Mouse (Mus musculus) heart, embryonic 12.5 days (tissue): Measurements from ENCODE around the gene Pard3b. TPM values are rescaled to one million over a fixed set of nuclear protein-coding genes. Genes with fewer than 3 reads are reported as not detected.

Experiments
- ATAC-seq: fragments of 200-750 bp; cut with Nextera tagmentation; 2 replicates; pipeline ENCODE4 v1.8.0; 2017; ENCODE audit warnings: moderate TSS enrichment, moderate library complexity; ENCODE audit not compliant: insufficient number of reproducible peaks, low FRiP score
- H3K27ac ChIP-seq: fragments of 300-500 bp; sonication (generic); 2 replicates; pipeline ENCODE4 v1.5.1; 2016; ENCODE audit warnings: mild to moderate bottlenecking, moderate library complexity; ENCODE audit not compliant: poor library complexity, severe bottlenecking
- H3K27me3 ChIP-seq: fragments of 300-500 bp; sonication (generic); replicated peaks from 2 replicates; pipeline ENCODE4 v1.6.1; 2016; ENCODE audit warnings: mild to moderate bottlenecking, moderate library complexity
- H3K36me3 ChIP-seq: fragments of 300-500 bp; sonication (generic); 2 replicates; pipeline ENCODE4 v1.6.1; 2016; ENCODE audit warnings: mild to moderate bottlenecking, moderate library complexity
- H3K4me1 ChIP-seq: fragments of 300-500 bp; sonication (generic); replicated peaks from 2 replicates; pipeline ENCODE4 v1.6.1; 2016; ENCODE audit warnings: mild to moderate bottlenecking
- H3K4me2 ChIP-seq: fragments of 300-500 bp; sonication (generic); 2 replicates; pipeline ENCODE4 v1.6.1; 2016; ENCODE audit warnings: mild to moderate bottlenecking, moderate library complexity
- H3K4me3 ChIP-seq: fragments of 300-500 bp; sonication (generic); 2 replicates; pipeline ENCODE4 v1.5.1; 2016; ENCODE audit warnings: mild to moderate bottlenecking
- H3K9ac ChIP-seq: fragments of 300-500 bp; sonication (generic); 2 replicates; pipeline ENCODE4 v1.6.1; 2016; ENCODE audit warnings: mild to moderate bottlenecking, moderate library complexity
- H3K9me3 ChIP-seq: fragments of 300-500 bp; sonication (generic); replicated peaks from 2 replicates; pipeline ENCODE4 v1.6.1; 2016; ENCODE audit warnings: mild to moderate bottlenecking, moderate library complexity
- WGBS: fragments of 180-500 bp; shearing (Covaris S2); methylation state at CpG from one replicate; pipeline ENCODE4 v1.1.7; 2016; 5-methylcytosine and 5-hydroxymethylcytosine counted together
- polyA plus RNA-seq: library from polyadenylated mRNA; unstranded; fragments of >200 nt; fragmentation: Nextera tagmentation; extraction: Ambion mirVana; gene quantifications from 2 replicates; pipeline ENCODE4 v1.2.1, GENCODE M21; 2016

Pard3b gene
- polyA plus RNA-seq, 1 experiment from 2014 or later = 16.0 TPM

DNA sequence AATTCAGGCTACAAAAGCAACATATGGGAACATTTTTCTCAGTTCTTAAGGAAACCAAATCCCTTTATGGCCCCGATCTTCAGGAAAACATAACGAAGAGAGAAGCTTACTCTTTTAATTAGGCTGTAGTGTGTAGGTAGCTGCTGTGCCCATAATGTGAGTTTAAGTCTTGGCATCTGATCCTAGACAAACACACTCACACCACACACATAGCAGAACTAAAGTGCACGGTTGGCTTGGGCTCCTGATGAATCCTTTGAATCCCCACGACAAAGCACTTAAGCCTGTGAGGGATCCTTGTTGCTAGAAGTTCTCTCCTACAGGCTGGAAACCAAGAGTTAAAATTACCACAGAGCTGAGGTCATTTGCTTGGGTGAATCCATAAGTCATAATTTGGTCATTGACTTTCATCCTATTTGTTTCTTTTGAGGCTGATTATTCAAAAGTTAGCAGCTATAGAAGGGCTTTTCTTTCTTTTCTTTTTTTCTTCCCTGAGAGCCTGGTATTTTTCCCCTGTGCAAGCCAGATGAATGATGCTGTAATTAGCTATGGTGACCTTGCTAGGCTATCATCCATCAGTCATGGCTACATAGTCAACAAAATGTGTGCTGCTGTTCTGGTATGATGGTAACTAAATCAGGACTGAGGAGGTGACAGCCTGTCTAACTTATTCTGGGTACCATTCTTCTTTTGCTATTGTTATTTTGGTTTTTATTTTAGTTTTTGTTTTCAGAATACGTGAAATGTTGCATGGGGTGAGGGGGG is 378.1 kb downstream of the Pard3b start:
- Histone ChIP-seq H3K36me3 (no peaks in the 10 kb centered on the region), H3K27ac (no peak overlapping the region), H3K4me2 (no peak overlapping the region), H3K9ac (no peak overlapping the region), H3K4me3 (no peak overlapping the region), H3K27me3 (no peaks in the 10 kb centered on the region), H3K9me3 (no peaks in the 10 kb centered on the region), H3K4me1 (no peaks in the 10 kb centered on the region)
- no peak for ATAC-seq
- 70% methylated on average over 5 of the region's 5 CpGs for WGBS

GRCm38 (mm10) chr1:62018276-62018675 is 379.7 kb downstream of the Pard3b start:
- no peaks in the 10 kb centered on the region for H3K4me1 ChIP-seq
- H3K4me3 ChIP-seq = no peak overlapping the region
- H3K27me3 ChIP-seq = no peaks in the 10 kb centered on the region
- no peak overlapping the region for H3K27ac ChIP-seq
- no peak overlapping the region for H3K4me2 ChIP-seq
- H3K9ac ChIP-seq = no peak overlapping the region
- H3K9me3 ChIP-seq = no peaks in the 10 kb centered on the region
- H3K36me3 ChIP-seq = no peaks in the 10 kb centered on the region
- WGBS = 73% methylated on average over 5 of the region's 5 CpGs
- no peak for ATAC-seq

GRCm38 (mm10) chr1:62019743-62020142 is 381.1 kb downstream of the Pard3b start:
- H3K4me3 ChIP-seq = no peak overlapping the region
- H3K9ac ChIP-seq = no peak overlapping the region
- no peaks in the 10 kb centered on the region for H3K9me3 ChIP-seq
- ATAC-seq = no peak
- no peak overlapping the region for H3K4me2 ChIP-seq
- H3K4me1 ChIP-seq = no peaks in the 10 kb centered on the region
- H3K36me3 ChIP-seq = no peaks in the 10 kb centered on the region
- no peak overlapping the region for H3K27ac ChIP-seq
- no peaks in the 10 kb centered on the region for H3K27me3 ChIP-seq

DNA sequence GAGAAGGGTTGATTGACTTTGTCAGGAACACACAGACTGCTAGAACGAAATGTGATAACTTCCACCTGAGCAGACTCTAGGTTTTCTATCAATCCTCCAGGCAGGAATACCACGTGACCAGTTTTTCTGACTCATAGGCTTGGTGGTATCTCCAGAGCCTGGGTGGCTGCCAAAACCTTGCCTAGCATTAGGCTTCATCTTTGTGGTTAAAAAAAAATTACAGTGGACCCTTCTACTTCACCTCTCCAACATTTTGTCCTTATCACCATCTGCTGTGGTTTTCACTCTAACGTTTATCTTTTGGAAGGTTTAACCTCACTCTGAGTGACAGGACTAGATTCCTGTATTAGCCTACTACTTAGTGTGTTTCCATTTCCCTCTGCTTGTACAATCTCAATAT is 403.1 kb downstream of the Pard3b start:
- ATAC-seq = no peak
- peak overlapping the region; percentile 43; the same call in 1 of the 2 replicates for H3K27ac ChIP-seq
- H3K4me3 ChIP-seq = no peak overlapping the region
- peaks cover 21% of the 10 kb centered on the region for H3K4me1 ChIP-seq
- WGBS = 12% methylated on average over 3 of the region's 3 CpGs
- no peak overlapping the region for H3K4me2 ChIP-seq
- H3K27me3 ChIP-seq = no peaks in the 10 kb centered on the region
- no peaks in the 10 kb centered on the region for H3K36me3 ChIP-seq
- H3K9ac ChIP-seq = no peak overlapping the region
- no peaks in the 10 kb centered on the region for H3K9me3 ChIP-seq

DNA sequence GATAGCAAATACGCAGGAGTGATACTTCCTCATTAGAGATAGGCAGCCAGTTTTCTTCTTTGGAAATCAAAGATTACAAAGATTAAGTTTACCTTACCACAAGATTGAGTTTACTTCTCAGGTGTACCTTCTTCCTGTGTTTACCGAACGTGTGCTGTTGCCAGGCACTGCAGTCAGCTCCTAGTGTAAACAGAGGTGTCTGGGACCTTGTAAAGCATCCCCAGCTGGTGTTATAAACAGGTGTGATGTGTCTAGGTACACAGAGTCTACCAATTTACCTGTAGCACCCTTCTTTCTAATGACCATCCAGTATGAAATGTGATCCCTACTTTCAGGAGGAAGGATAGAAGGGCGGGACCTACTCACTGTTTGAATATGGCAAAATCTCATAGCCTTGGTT is 410.0 kb downstream of the Pard3b start:
- WGBS = 51% methylated on average over 4 of the region's 4 CpGs
- Histone ChIP-seq H3K36me3 (no peaks in the 10 kb centered on the region), H3K9me3 (no peaks in the 10 kb centered on the region), H3K9ac (no peak overlapping the region), H3K4me1 (peaks cover 8% of the 10 kb centered on the region), H3K27me3 (no peaks in the 10 kb centered on the region), H3K27ac (no peak overlapping the region), H3K4me3 (no peak overlapping the region), H3K4me2 (no peak overlapping the region)
- no peak for ATAC-seq

DNA sequence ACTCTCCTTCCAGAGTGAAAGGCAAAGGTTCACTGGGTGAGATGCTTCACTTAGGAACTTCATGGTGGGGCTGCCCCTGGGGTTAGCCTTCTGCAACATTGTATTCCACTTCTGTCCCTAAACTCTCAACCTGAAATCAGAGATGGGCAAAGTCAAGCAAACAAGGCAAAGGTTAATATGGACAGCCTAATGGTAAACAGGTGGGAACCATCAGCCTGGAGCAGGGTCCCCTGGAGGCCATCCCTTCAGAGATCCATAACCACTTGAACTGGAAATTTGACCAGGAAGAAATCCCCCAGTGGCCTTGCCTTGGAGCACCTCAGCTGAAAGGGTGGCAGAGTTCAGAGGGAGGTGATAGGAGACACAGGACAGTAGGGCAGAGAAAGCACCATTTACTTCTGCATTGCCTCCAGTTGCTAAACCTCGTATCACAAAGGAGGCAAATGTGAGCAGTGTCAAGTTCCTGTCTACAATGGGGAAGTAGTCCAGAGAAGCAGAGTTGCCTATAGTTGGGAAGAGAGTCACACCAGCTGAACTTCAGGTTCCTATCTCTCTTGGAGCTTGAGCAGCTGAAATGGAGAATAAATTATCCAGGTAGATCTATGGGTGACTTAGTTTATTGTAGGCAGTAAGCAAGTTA is 412.7 kb downstream of the Pard3b start:
- ATAC-seq = no peak
- no peak overlapping the region for H3K4me3 ChIP-seq
- H3K9me3 ChIP-seq = no peaks in the 10 kb centered on the region
- 0 out of 2 replicates have a peak, but pooled peaks cover 6% of the 10 kb centered on the region for H3K4me1 ChIP-seq
- no peak overlapping the region for H3K27ac ChIP-seq
- H3K9ac ChIP-seq = no peak overlapping the region
- no peaks in the 10 kb centered on the region for H3K27me3 ChIP-seq
- H3K4me2 ChIP-seq = no peak overlapping the region
- H3K36me3 ChIP-seq = no peaks in the 10 kb centered on the region
- WGBS = 44% methylated on average over 1 of the region's 1 CpGs

GRCm38 (mm10) chr1:62053167-62053638 is 414.6 kb downstream of the Pard3b start:
- Histone ChIP-seq H3K36me3 (no peaks in the 10 kb centered on the region), H3K4me2 (no peak overlapping the region), H3K9ac (no peak overlapping the region), H3K27ac (no peak overlapping the region), H3K4me3 (no peak overlapping the region), H3K9me3 (no peaks in the 10 kb centered on the region), H3K27me3 (no peaks in the 10 kb centered on the region), H3K4me1 (0 out of 2 replicates have a peak, but pooled peaks cover 6% of the 10 kb centered on the region)
- no peak for ATAC-seq
- WGBS = 55% methylated on average over 7 of the region's 7 CpGs

- H3K4me1 ChIP-seq = 0 out of 2 replicates have a peak, but pooled peaks cover 6% of the 10 kb centered on the region
- no peaks in the 10 kb centered on the region for H3K36me3 ChIP-seq
- no peak overlapping the region for H3K27ac ChIP-seq
- ATAC-seq = no peak
- H3K9me3 ChIP-seq = no peaks in the 10 kb centered on the region
- no peak overlapping the region for H3K4me3 ChIP-seq
- H3K9ac ChIP-seq = no peak overlapping the region
- no peak overlapping the region for H3K4me2 ChIP-seq
- 71% methylated on average over 6 of the region's 6 CpGs for WGBS
- no peaks in the 10 kb centered on the region for H3K27me3 ChIP-seq
Observed at GRCm38 (mm10) chr1:62055280-62055679, 416.7 kb downstream of the Pard3b start.

DNA sequence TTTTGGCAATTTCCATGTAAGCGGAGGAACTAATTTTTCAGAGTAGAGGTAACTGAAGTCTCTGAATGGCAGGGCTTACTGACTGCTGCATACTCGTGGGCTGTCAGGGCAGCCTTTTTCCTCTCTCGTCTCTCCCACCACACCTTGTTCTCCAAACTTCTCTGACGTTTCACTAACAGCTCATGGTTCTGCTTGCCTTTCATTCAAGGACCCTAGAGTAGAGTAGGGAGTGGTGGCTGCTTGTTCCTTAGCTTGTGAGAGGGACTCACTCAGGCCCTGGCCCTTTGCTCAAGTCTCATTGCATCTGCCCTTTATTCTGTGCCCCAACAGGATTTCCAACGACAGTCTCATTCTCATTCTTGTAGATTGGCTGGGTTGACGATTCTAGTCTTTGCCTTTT is 432.0 kb downstream of the Pard3b start:
- H3K9me3 ChIP-seq = peaks cover 3% of the 10 kb centered on the region; the same call in 1 of the 2 replicates
- H3K4me2 ChIP-seq = no peak overlapping the region
- no peaks in the 10 kb centered on the region for H3K4me1 ChIP-seq
- no peaks in the 10 kb centered on the region for H3K36me3 ChIP-seq
- WGBS = 78% methylated on average over 6 of the region's 6 CpGs
- H3K4me3 ChIP-seq = no peak overlapping the region
- no peaks in the 10 kb centered on the region for H3K27me3 ChIP-seq
- ATAC-seq = no peak
- H3K9ac ChIP-seq = no peak overlapping the region
- no peak overlapping the region for H3K27ac ChIP-seq

- no peak overlapping the region for H3K27ac ChIP-seq
- 82% methylated on average over 7 of the region's 7 CpGs for WGBS
- H3K36me3 ChIP-seq = no peaks in the 10 kb centered on the region
Observed at GRCm38 (mm10) chr1:62071139-62071538, 432.5 kb downstream of the Pard3b start.

GRCm38 (mm10) chr1:62076171-62076570 is 437.5 kb downstream of the Pard3b start:
- no peaks in the 10 kb centered on the region for H3K9me3 ChIP-seq
- no peak overlapping the region for H3K9ac ChIP-seq
- ATAC-seq = no peak
- 82% methylated on average over 3 of the region's 3 CpGs for WGBS
- no peak overlapping the region for H3K4me2 ChIP-seq
- H3K27me3 ChIP-seq = no peaks in the 10 kb centered on the region
- no peaks in the 10 kb centered on the region for H3K4me1 ChIP-seq
- no peak overlapping the region for H3K4me3 ChIP-seq
- no peak overlapping the region for H3K27ac ChIP-seq
- H3K36me3 ChIP-seq = no peaks in the 10 kb centered on the region

More at GRCm38 (mm10) chr1:62071139-62071538, 432.5 kb downstream of the Pard3b start:
- Histone ChIP-seq H3K4me2 (no peak overlapping the region), H3K4me1 (no peaks in the 10 kb centered on the region), H3K27me3 (no peaks in the 10 kb centered on the region), H3K4me3 (no peak overlapping the region), H3K9me3 (peaks cover 3% of the 10 kb centered on the region; the same call in 1 of the 2 replicates), H3K9ac (no peak overlapping the region)
- no peak for ATAC-seq
